Mouse (Mus musculus) intestine, embryonic 14.5 days (tissue): ENCODE results near the gene Hdgf. TPM values are rescaled to one million over a fixed set of nuclear protein-coding genes. Genes with fewer than 3 reads are reported as not detected.

Experiments used
- ATAC-seq: fragments of 200-750 bp; cut with Nextera tagmentation; replicated peaks from 2 replicates; pipeline ENCODE4 v1.8.0; 2017; ENCODE audit warnings: low read depth, moderate number of reproducible peaks, moderate TSS enrichment, moderate library complexity; ENCODE audit not compliant: low FRiP score, low TSS enrichment
- DNase-seq: peaks from one replicate; pipeline ENCODE4 v3.0.0-alpha.2; 2018; ENCODE audit warnings: low spot score
- H3K27ac ChIP-seq: fragments of 300-500 bp; sonication (generic); 2 replicates; pipeline ENCODE4 v1.5.1; 2014; ENCODE audit warnings: low read depth, mild to moderate bottlenecking, control low read depth
- H3K27me3 ChIP-seq: fragments of 300-500 bp; sonication (generic); replicated peaks from 2 replicates; pipeline ENCODE4 v1.6.1; 2014; ENCODE audit warnings: low read length, control low read depth; ENCODE audit not compliant: control insufficient read depth, insufficient read depth
- H3K36me3 ChIP-seq: fragments of 300-500 bp; sonication (generic); 2 replicates; pipeline ENCODE4 v1.6.1; 2014; ENCODE audit warnings: low read length, control low read depth; ENCODE audit not compliant: control insufficient read depth, insufficient read depth
- H3K4me1 ChIP-seq: fragments of 300-500 bp; sonication (generic); replicated peaks from 2 replicates; pipeline ENCODE4 v1.6.1; 2014; ENCODE audit warnings: low read length, control low read depth, mixed read lengths; ENCODE audit not compliant: control insufficient read depth, insufficient read depth
- H3K4me2 ChIP-seq: fragments of 300-500 bp; sonication (generic); 2 replicates; pipeline ENCODE4 v1.6.1; 2014; ENCODE audit warnings: low read length
- H3K4me3 ChIP-seq: fragments of 300-500 bp; sonication (generic); 2 replicates; pipeline ENCODE4 v1.5.1; 2014; ENCODE audit warnings: low read depth, low read length, control low read depth, mixed read lengths
- H3K9ac ChIP-seq: fragments of 300-500 bp; sonication (generic); 2 replicates; pipeline ENCODE4 v1.6.1; 2014; ENCODE audit warnings: mild to moderate bottlenecking, low read length
- H3K9me3 ChIP-seq: fragments of 300-500 bp; sonication (generic); 2 replicates; pipeline ENCODE4 v1.6.1; 2016; ENCODE audit warnings: low read length, control low read depth; ENCODE audit not compliant: control insufficient read depth
- WGBS: fragments of 180-500 bp; shearing (Covaris S2); extraction: QIAGEN DNeasy Blood & Tissue Kit; methylation state at CpG from one replicate; pipeline ENCODE4 v1.1.7; 2014; 5-methylcytosine and 5-hydroxymethylcytosine counted together
- polyA plus RNA-seq: library from polyadenylated mRNA; unstranded; fragments of >200 nt; fragmentation: Nextera tagmentation; extraction: Ambion mirVana; gene quantifications from 2 replicates; pipeline ENCODE4 v1.2.1, GENCODE M21; 2014

Gene Hdgf
- polyA plus RNA-seq, 1 experiment from 2014 or later, result 246 TPM

- Histone ChIP-seq H3K4me3 (no peak overlapping the region), H3K27me3 (peaks cover 21% of the 10 kb centered on the region), H3K9me3 (no peaks in the 10 kb centered on the region), H3K9ac (no peak overlapping the region), H3K4me1 (peaks cover 34% of the 10 kb centered on the region), H3K4me2 (no peak overlapping the region), H3K36me3 (peaks cover 27% of the 10 kb centered on the region), H3K27ac (no peak overlapping the region)
- DNase-seq (no peak), ATAC-seq (no peak)
- 40% methylated on average over 4 of the region's 4 CpGs for WGBS
These were observed 38.9 kb downstream of the Hdgf start for GRCm38 (mm10) chr3:87944838-87945600.

DNA sequence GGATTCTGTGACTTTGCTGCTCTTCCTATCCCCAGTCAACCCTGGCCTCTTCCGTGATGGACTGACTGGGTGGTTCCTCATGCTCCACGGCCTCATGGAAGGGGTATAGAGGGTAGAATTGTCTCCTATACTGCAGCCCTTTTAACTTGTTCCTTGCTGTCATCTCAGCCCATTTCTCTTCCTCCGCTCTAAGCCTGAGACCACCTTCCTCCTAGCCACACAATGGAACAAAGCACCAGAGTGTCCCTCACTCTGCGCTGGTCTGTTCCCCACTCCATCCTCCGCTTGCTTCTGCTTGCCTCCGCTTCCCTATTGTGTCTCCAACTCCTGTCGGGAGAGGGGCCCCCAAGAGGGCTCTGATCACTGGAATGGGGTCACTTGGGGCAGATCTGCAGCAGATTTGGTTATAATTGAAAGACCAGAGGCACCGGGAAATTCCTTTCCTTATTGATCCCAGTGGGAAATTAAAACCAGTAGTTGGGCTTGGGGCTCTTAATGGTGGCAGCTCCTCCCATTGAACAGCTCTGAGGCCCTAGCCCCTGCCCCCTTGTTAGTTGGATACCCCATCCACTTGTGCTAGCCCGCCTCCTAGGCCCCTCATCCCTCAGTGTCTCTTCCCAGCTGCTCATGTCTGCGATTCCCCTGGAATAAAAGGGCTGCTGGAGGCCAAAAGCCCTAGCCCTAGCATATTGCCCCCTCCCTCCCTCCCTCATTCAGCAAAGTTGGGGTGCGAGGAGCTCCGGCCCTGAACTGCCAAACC is 39.8 kb downstream of the Hdgf start:
- no peak overlapping the region for H3K27ac ChIP-seq
- DNase-seq, result no peak
- ATAC-seq, result no peak
- peaks cover 37% of the 10 kb centered on the region for H3K4me1 ChIP-seq
- no peak overlapping the region for H3K4me3 ChIP-seq
- WGBS, result 42% methylated on average over 12 of the region's 12 CpGs
- peaks cover 18% of the 10 kb centered on the region for H3K36me3 ChIP-seq
- H3K9me3 ChIP-seq, result no peaks in the 10 kb centered on the region
- no peak overlapping the region for H3K9ac ChIP-seq
- H3K4me2 ChIP-seq, result no peak overlapping the region
- H3K27me3 ChIP-seq, result peaks cover 27% of the 10 kb centered on the region

GRCm38 (mm10) chr3:87946541-87946860 is 40.4 kb downstream of the Hdgf start:
- no peak overlapping the region for H3K27ac ChIP-seq
- ATAC-seq (no peak), DNase-seq (no peak)
- no peak overlapping the region for H3K4me2 ChIP-seq
- H3K4me3 ChIP-seq, result no peak overlapping the region
- 47% methylated on average over 1 of the region's 1 CpGs for WGBS
- H3K9me3 ChIP-seq, result no peaks in the 10 kb centered on the region
- peaks cover 37% of the 10 kb centered on the region for H3K4me1 ChIP-seq
- H3K27me3 ChIP-seq, result peaks cover 27% of the 10 kb centered on the region
- peaks cover 12% of the 10 kb centered on the region for H3K36me3 ChIP-seq
- H3K9ac ChIP-seq, result no peak overlapping the region

GRCm38 (mm10) chr3:87947056-87947810 is 41.1 kb downstream of the Hdgf start:
- Histone ChIP-seq H3K27ac (no peak overlapping the region), H3K4me2 (peak overlapping the region; percentile 63), H3K36me3 (peaks cover 5% of the 10 kb centered on the region), H3K4me3 (peak overlapping the region; percentile 20), H3K4me1 (peaks cover 41% of the 10 kb centered on the region), H3K9me3 (no peaks in the 10 kb centered on the region), H3K9ac (peak overlapping the region; percentile 36; the same call in 1 of the 2 replicates), H3K27me3 (peaks cover 27% of the 10 kb centered on the region)
- 5% methylated on average over 26 of the region's 26 CpGs for WGBS
- peak; percentile 9; the same call in 1 of the 2 replicates for ATAC-seq
- peak; percentile 77 for DNase-seq

DNA sequence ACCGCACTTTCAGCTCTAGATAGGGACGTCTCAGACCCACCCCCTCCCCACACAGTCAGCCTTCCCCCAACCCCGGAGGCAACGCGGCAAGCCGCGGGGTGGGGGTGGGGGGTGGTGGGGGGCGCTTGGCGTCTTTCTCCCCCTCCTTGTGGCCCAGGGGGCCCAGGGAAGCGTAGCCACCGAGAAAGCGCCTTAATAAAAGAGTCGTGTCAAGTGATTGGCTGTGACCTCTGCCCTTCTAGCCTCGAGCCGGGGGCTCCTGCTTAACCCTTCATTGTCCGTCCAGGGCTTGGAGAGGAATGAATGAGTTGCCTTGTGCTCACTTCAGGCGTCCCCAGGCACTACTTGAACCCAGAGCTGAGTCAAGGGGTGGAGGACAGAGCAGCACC is 41.7 kb downstream of the Hdgf start:
- Histone ChIP-seq H3K27me3 (peaks cover 27% of the 10 kb centered on the region), H3K36me3 (no peaks in the 10 kb centered on the region), H3K4me1 (peaks cover 46% of the 10 kb centered on the region), H3K4me3 (peak overlapping the region; percentile 20), H3K9ac (peak overlapping the region; percentile 36; the same call in 1 of the 2 replicates), H3K27ac (no peak overlapping the region), H3K9me3 (no peaks in the 10 kb centered on the region), H3K4me2 (peak overlapping the region; percentile 63)
- DNase-seq (peak; percentile 66), ATAC-seq (no peak)
- WGBS, result 1% methylated on average over 16 of the region's 17 CpGs

DNA sequence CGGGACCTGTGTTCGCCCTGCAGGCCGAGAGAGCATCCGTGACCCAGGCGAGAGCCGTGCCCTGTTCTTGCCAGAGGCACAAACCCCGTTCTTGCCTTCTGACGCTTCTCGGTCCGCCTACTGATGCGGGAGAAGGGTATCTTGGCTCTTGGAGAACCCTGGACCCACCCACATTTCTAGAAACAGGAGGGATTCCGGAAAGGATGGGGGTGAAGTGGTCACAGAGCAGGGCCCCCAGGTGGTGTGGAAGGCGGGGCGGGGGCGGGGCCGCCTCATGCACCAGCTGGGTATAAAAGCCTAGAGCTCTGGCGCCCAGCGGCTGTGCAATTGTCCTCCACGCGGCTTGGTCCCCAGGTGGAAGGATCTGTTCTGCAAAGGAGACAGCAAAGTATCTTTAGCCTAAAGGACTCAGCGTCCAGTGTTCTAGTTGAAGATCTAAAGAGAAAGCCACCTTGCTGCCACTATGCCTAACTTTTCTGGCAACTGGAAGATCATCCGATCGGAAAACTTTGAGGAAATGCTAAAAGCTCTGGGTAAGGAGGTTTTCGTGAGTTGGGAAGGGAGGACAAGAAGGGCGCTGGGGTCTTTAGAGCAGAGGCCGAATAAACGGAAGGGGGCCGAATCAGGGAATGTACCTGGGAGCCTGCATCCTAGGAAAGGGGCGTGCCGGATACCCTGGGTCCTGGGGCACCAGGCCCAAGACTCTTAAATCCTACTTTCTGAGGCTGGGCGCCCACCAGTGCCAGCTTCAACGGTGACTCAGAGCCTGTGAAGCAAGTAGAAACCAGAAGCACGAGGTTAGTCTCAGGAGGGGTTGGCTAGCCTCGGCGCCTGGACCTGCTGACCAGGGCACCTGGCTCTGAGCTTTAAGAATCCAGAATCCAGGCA is 42.5 kb downstream of the Hdgf start, which contains the start of gene Crabp2:
Gene Crabp2 (plus strand): TSS at position 289 of the 888 bp plus-strand sequence.
- 4% methylated on average over 35 of the region's 35 CpGs for WGBS
- H3K4me2 ChIP-seq, result peak within 1 kb of the TSS; percentile 63
- peak within 1 kb of the TSS; percentile 20 for H3K4me3 ChIP-seq
- H3K9me3 ChIP-seq, result no peaks in the 10 kb centered on the region
- no peaks in the 10 kb centered on the region for H3K36me3 ChIP-seq
- peak; percentile 72 for DNase-seq
- peak within 1 kb of the TSS; percentile 36; the same call in 1 of the 2 replicates for H3K9ac ChIP-seq
- ATAC-seq, result no peak; the same call in 1 of the 2 replicates
- H3K27ac ChIP-seq, result no peak within 1 kb of the TSS
- peaks cover 27% of the 10 kb centered on the region for H3K27me3 ChIP-seq
- peaks cover 50% of the 10 kb centered on the region for H3K4me1 ChIP-seq

DNA sequence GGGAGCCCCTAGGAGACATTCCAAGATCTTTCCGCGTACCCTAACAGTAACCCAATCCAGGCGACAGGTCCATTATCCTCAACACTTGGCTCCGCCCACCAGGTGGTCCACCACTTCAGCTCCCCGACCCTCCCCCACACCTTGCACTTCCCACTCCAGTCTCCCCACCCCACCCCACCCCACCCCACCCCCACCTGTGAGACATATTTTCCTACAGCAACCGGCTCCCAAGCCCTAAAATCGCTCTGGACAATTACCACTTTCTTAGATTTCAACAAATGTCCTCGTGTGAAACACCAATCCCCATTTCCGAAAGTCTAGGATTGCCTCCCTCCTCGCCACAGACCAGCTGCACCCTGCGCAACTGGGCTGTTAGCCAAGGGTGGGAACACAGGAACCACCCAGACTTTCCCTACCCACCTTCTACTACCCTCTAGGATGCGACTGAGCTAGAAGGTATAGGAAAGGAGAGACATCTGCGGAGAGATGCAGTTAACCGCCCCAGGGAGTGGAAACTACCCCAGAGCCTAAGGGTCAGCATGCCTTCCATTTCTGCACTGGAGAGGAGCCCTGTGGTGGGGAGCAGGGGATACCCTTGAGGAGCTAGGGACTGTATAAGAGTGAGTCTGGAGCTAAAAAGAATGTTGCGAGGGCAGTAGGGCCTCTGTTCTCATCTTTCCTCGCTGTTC is 43.3 kb downstream of the Hdgf start:
- Histone ChIP-seq H3K9me3 (no peaks in the 10 kb centered on the region), H3K36me3 (no peaks in the 10 kb centered on the region), H3K4me1 (peaks cover 50% of the 10 kb centered on the region), H3K27ac (no peak overlapping the region), H3K27me3 (peaks cover 27% of the 10 kb centered on the region), H3K4me3 (peak overlapping the region; percentile 10; the same call in 1 of the 2 replicates), H3K9ac (no peak overlapping the region), H3K4me2 (peak overlapping the region; percentile 63)
- DNase-seq, result no peak
- no peak for ATAC-seq
- WGBS, result 21% methylated on average over 16 of the region's 16 CpGs
